Mouse (Mus musculus) macrophage (primary cell): ENCODE measurements around the gene Olfr1197. TPM values are rescaled to one million over a fixed set of nuclear protein-coding genes. Genes with fewer than 3 reads are reported as not detected.

Source experiments
- H3K27ac ChIP-seq: fragments of 350-480 bp; formaldehyde crosslinking; 2 replicates; pipeline ENCODE4 v1.9.0; 2021
- H3K36me3 ChIP-seq: fragments of 350-480 bp; formaldehyde crosslinking; 2 replicates; pipeline ENCODE4 v1.9.0; 2021; ENCODE audit errors: inconsistent target
- H3K4me3 ChIP-seq: fragments of 350-480 bp; formaldehyde crosslinking; 2 replicates; pipeline ENCODE4 v1.9.0; 2021; ENCODE audit errors: inconsistent target
- H3K79me2 ChIP-seq: fragments of 350-480 bp; formaldehyde crosslinking; 2 replicates; pipeline ENCODE4 v1.9.0; 2021; ENCODE audit errors: inconsistent target
- WGBS: methylation state at CpG from one replicate; pipeline ENCODE4 v1.1.7; 2026; ENCODE audit warnings: inconsistent platforms; ENCODE audit not compliant: missing documents; 5-methylcytosine and 5-hydroxymethylcytosine counted together
- polyA plus RNA-seq: library from polyadenylated mRNA; stranded (reverse); fragments of 250-400 nt; gene quantifications from 3 replicates; pipeline ENCODE4 v1.2.4, GENCODE M21; 2018; ENCODE audit warnings: inconsistent platforms
- total RNA-seq, 78 experiments: library from RNA; depleted of rRNA; stranded (reverse); fragments of 250-400 nt; gene quantifications; 1 replicate in 9 of 78; 2 replicates in 24 of 78; 3 replicates in 43 of 78; 4 replicates in 2 of 78; pipeline ENCODE4 v1.2.4; 2018; ENCODE audit warnings: inconsistent platforms in 56 of 78

Gene Olfr1197
- not detected for total RNA-seq (2018; cell fraction: chromatin; rRNA removed)
- not detected for total RNA-seq (2018; cell fraction: cytosol; rRNA removed)
- not detected for total RNA-seq (2018; cell fraction: nucleus; rRNA removed)
- not detected in 3 replicates for polyA plus RNA-seq

GRCm38 (mm10) chr2:88732266-88732665 is at the start of gene Olfr1197:
Olfr1197 (minus strand) TSS chr2:88732366.
- Histone ChIP-seq H3K27ac (no peak within 1 kb of the TSS), H3K4me3 (no peak within 1 kb of the TSS), H3K79me2 (no peaks in the 10 kb centered on the region), H3K36me3 (no peaks in the 10 kb centered on the region)
- WGBS = 88% methylated on average over 1 of the region's 1 CpGs

GRCm38 (mm10) chr2:88770388-88770787 is 38.2 kb upstream of the Olfr1197 start, which contains the start of gene Olfr1200:
Olfr1200 (minus strand) TSS chr2:88770488.
- Histone ChIP-seq H3K27ac (no peak within 1 kb of the TSS), H3K36me3 (no peaks in the 10 kb centered on the region), H3K79me2 (no peaks in the 10 kb centered on the region), H3K4me3 (no peak within 1 kb of the TSS)
- WGBS = 66% methylated on average over 2 of the region's 2 CpGs

DNA sequence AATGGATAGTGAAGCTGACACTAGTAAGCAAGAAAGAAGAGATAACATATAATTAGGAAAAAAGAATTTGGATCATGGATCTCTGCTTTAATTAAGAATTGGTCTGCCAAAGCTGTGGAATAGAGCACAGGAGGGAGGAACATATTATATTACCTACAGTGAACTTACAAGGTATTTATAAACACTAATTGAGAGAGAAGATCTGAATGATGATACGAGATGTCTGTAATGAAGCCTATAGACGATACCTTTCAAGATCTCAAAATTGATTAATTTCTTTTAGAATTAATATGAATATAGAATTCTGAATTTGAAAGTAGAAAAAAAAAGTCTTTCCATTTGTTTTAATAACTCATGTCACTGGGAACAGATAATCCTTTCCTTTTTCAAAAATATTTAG is 28.2 kb upstream of the Olfr1197 start, which contains the start of gene Olfr1199:
Olfr1199 (minus strand) TSS at position 101 of the 400 bp plus-strand sequence.
- H3K36me3 ChIP-seq = no peaks in the 10 kb centered on the region
- WGBS = 100% methylated on average over 2 of the region's 2 CpGs

GRCm38 (mm10) chr2:88751270-88751669 is 19.1 kb upstream of the Olfr1197 start, which contains the start of gene Olfr1198:
Olfr1198 (minus strand) TSS chr2:88751370.
- Histone ChIP-seq H3K27ac (no peak within 1 kb of the TSS), H3K36me3 (no peaks in the 10 kb centered on the region)
- 94% methylated on average over 2 of the region's 2 CpGs for WGBS

More for the DNA sequence above, 28.2 kb upstream of the Olfr1197 start, which contains the start of gene Olfr1199:
- Histone ChIP-seq H3K27ac (no peak within 1 kb of the TSS), H3K79me2 (no peaks in the 10 kb centered on the region), H3K4me3 (no peak within 1 kb of the TSS)

DNA sequence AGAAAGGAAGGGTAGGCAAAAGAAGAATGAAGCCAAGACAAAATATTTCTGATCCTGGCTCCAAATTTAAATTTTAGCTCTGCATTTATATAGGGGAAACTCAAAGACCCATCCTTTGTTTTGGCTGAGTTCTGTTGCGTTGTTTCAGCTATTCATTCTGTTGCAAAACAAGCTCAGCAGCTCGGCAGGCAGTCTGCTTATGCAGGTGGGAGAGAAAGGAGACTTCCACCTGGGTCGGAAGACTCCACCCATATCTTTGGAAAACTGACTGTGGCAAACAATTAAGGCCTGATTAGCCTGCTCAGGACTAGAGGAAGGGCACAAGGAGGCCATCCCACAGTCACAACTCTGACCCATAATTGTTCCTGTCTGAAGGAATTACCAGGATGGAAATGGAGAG is 11.2 kb upstream of the Olfr1197 start:
- no peaks in the 10 kb centered on the region for H3K36me3 ChIP-seq
- H3K4me3 ChIP-seq = no peak overlapping the region
- H3K79me2 ChIP-seq = no peaks in the 10 kb centered on the region
- WGBS = 83% methylated on average over 3 of the region's 3 CpGs
- no peak overlapping the region for H3K27ac ChIP-seq

More at GRCm38 (mm10) chr2:88751270-88751669, 19.1 kb upstream of the Olfr1197 start, which contains the start of gene Olfr1198:
- H3K4me3 ChIP-seq = no peak within 1 kb of the TSS
- H3K79me2 ChIP-seq = no peaks in the 10 kb centered on the region

- 83% methylated on average over 2 of the region's 2 CpGs for WGBS
- Histone ChIP-seq H3K4me3 (no peak within 1 kb of the TSS), H3K36me3 (no peaks in the 10 kb centered on the region), H3K79me2 (no peaks in the 10 kb centered on the region), H3K27ac (no peak within 1 kb of the TSS)
Measured at GRCm38 (mm10) chr2:88704497-88704896, 27.7 kb downstream of the Olfr1197 start, which contains the start of gene Olfr1196. Olfr1196 (minus strand) TSS chr2:88704597.

DNA sequence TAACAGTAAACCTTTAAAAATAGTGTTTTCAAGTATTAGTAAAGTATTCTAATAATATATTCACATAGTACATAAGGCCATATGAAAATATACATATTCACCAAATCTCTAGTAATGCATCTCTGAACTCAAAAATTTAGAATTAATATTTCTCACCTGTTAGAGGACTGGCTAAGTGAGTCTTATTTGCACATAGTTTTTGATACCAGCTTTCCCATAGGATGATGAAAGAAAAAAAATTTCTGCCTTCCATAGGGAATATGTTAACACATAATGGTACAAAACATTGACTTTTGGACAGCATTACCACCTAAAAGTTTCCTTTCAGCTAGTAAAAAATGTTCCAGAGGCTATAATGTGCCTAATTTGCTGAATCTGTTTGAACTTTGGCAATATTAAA is 43.1 kb downstream of the Olfr1197 start, which contains the start of gene Olfr1195:
Olfr1195 (minus strand) TSS at position 101 of the 400 bp plus-strand sequence.
- H3K4me3 ChIP-seq = no peak within 1 kb of the TSS
- no peaks in the 10 kb centered on the region for H3K79me2 ChIP-seq
- H3K27ac ChIP-seq = no peak within 1 kb of the TSS
- H3K36me3 ChIP-seq = no peaks in the 10 kb centered on the region

Other genes with a start within 250 kb of the Olfr1197 start
- gene Olfr1184, start 248.8 kb downstream of the Olfr1197 start, polyA plus RNA-seq = not detected in 3 replicates
- not detected in 3 replicates for gene Olfr1185-ps1, start 239.0 kb downstream of the Olfr1197 start, polyA plus RNA-seq
- gene Olfr1186, start 213.8 kb downstream of the Olfr1197 start, polyA plus RNA-seq = not detected in 3 replicates
- not detected in 3 replicates for gene Olfr1188, start 175.4 kb downstream of the Olfr1197 start, polyA plus RNA-seq
- gene Olfr1189, start 145.9 kb downstream of the Olfr1197 start, polyA plus RNA-seq = not detected in 3 replicates
- not detected in 3 replicates for gene Olfr1191-ps1, start 91.8 kb downstream of the Olfr1197 start, polyA plus RNA-seq
- gene Olfr1192-ps1, start 83.9 kb downstream of the Olfr1197 start, polyA plus RNA-seq = not detected in 3 replicates
- not detected in 3 replicates for gene Olfr1193, start 56.7 kb downstream of the Olfr1197 start, polyA plus RNA-seq
- not detected in 3 replicates for gene Olfr1195, start 43.2 kb downstream of the Olfr1197 start, polyA plus RNA-seq
- not detected in 3 replicates for gene Olfr1196, start 27.8 kb downstream of the Olfr1197 start, polyA plus RNA-seq
- not detected in 3 replicates for gene Olfr1198, start 19.0 kb upstream of the Olfr1197 start, polyA plus RNA-seq
- not detected in 3 replicates for gene Olfr1199, start 28.1 kb upstream of the Olfr1197 start, polyA plus RNA-seq
- not detected in 3 replicates for gene Olfr1200, start 38.1 kb upstream of the Olfr1197 start, polyA plus RNA-seq
- gene Olfr1201, start 60.7 kb upstream of the Olfr1197 start, polyA plus RNA-seq = not detected in 3 replicates
- gene Olfr1202, start 82.1 kb upstream of the Olfr1197 start, polyA plus RNA-seq = not detected in 3 replicates
- gene Olfr1205, start 97.4 kb upstream of the Olfr1197 start, polyA plus RNA-seq = not detected in 3 replicates
- not detected in 3 replicates for gene Olfr1204, start 116.9 kb upstream of the Olfr1197 start, polyA plus RNA-seq
- not detected in 3 replicates for gene Olfr1206, start 130.9 kb upstream of the Olfr1197 start, polyA plus RNA-seq
- gene Olfr1208, start 169.9 kb upstream of the Olfr1197 start, polyA plus RNA-seq = not detected in 3 replicates
- gene Olfr1209, start 182.8 kb upstream of the Olfr1197 start, polyA plus RNA-seq = not detected in 3 replicates
- gene Olfr1211, start 205.7 kb upstream of the Olfr1197 start, polyA plus RNA-seq = not detected in 3 replicates
- gene Olfr1212, start 221.6 kb upstream of the Olfr1197 start, polyA plus RNA-seq = not detected in 3 replicates
- gene Gm13762, start 247.9 kb upstream of the Olfr1197 start, polyA plus RNA-seq = not detected in 3 replicates